Mouse (Mus musculus) hindbrain, embryonic 14.5 days (tissue): ENCODE data around the gene Lamb1. TPM values are rescaled to one million over a fixed set of nuclear protein-coding genes. Genes with fewer than 3 reads are reported as not detected.

ENCODE experiments used
- ATAC-seq: fragments of 200-750 bp; cut with Nextera tagmentation; 2 replicates; pipeline ENCODE4 v1.8.0; 2017; ENCODE audit warnings: moderate number of reproducible peaks, mild to moderate bottlenecking, moderate TSS enrichment, moderate library complexity; ENCODE audit not compliant: low FRiP score
- DNase-seq: peaks from one replicate; pipeline ENCODE4 v3.0.0-alpha.2; 2015; ENCODE audit warnings: low spot score
- H3K27ac ChIP-seq: fragments of 300-500 bp; sonication (generic); 2 replicates; pipeline ENCODE4 v1.5.1; 2014; ENCODE audit warnings: mild to moderate bottlenecking, moderate library complexity
- H3K27me3 ChIP-seq: fragments of 300-500 bp; sonication (generic); 2 replicates; pipeline ENCODE4 v1.6.1; 2014; ENCODE audit warnings: mild to moderate bottlenecking, low read length, mixed read lengths; ENCODE audit not compliant: control insufficient read depth, insufficient read depth
- H3K36me3 ChIP-seq: fragments of 300-500 bp; sonication (generic); replicated peaks from 2 replicates; pipeline ENCODE4 v1.6.1; 2014; ENCODE audit not compliant: control insufficient read depth, insufficient read depth
- H3K4me1 ChIP-seq: fragments of 300-500 bp; sonication (generic); replicated peaks from 2 replicates; pipeline ENCODE4 v1.6.1; 2014; ENCODE audit warnings: antibody characterized with exemption, low read length, mixed read lengths; ENCODE audit not compliant: control insufficient read depth, insufficient read depth
- H3K4me2 ChIP-seq: fragments of 300-500 bp; sonication (generic); replicated peaks from 2 replicates; pipeline ENCODE4 v1.6.1; 2014; ENCODE audit warnings: mild to moderate bottlenecking, moderate library complexity
- H3K4me3 ChIP-seq: fragments of 300-500 bp; sonication (generic); replicated peaks from 2 replicates; pipeline ENCODE4 v1.5.1; 2014; ENCODE audit warnings: mild to moderate bottlenecking, low read length
- H3K9ac ChIP-seq: fragments of 300-500 bp; sonication (generic); 2 replicates; pipeline ENCODE4 v1.6.1; 2014
- H3K9me3 ChIP-seq: fragments of 300-500 bp; sonication (generic); 2 replicates; pipeline ENCODE4 v1.6.1; 2016; ENCODE audit warnings: low read length; ENCODE audit not compliant: control insufficient read depth
- WGBS: fragments of 180-500 bp; shearing (Covaris S2); extraction: QIAGEN DNeasy Blood & Tissue Kit; methylation state at CpG from one replicate; pipeline ENCODE4 v1.1.7; 2014; 5-methylcytosine and 5-hydroxymethylcytosine counted together
- polyA plus RNA-seq: library from polyadenylated mRNA; unstranded; fragments of >200 nt; fragmentation: Nextera tagmentation; extraction: Ambion mirVana; gene quantifications from 2 replicates; pipeline ENCODE4 v1.2.1, GENCODE M21; 2014

The Lamb1 gene
- polyA plus RNA-seq, 1 experiment from 2014 or later = 20.9 TPM

GRCm38 (mm10) chr12:31266686-31267085 is 1.7 kb downstream of the Lamb1 start:
- ATAC-seq = no peak; the same call in 1 of the 2 replicates
- Histone ChIP-seq H3K4me2 (peak overlapping the region; percentile 97), H3K36me3 (no peaks in the 10 kb centered on the region), H3K4me3 (peak overlapping the region; percentile 54), H3K27ac (no peak overlapping the region), H3K9ac (peak overlapping the region; percentile 51), H3K9me3 (no peaks in the 10 kb centered on the region), H3K4me1 (peaks cover 12% of the 10 kb centered on the region; the same call in 1 of the 2 replicates), H3K27me3 (peaks cover 60% of the 10 kb centered on the region)
- 5% methylated on average over 15 of the region's 15 CpGs for WGBS
- DNase-seq = no peak

- ATAC-seq = no peak
- no peak for DNase-seq
- 71% methylated on average over 4 of the region's 4 CpGs for WGBS
- H3K27ac ChIP-seq = no peak overlapping the region
- no peaks in the 10 kb centered on the region for H3K9me3 ChIP-seq
- peaks cover 60% of the 10 kb centered on the region for H3K27me3 ChIP-seq
- H3K36me3 ChIP-seq = no peaks in the 10 kb centered on the region
- peaks cover 12% of the 10 kb centered on the region; the same call in 1 of the 2 replicates for H3K4me1 ChIP-seq
- H3K9ac ChIP-seq = no peak overlapping the region
- H3K4me2 ChIP-seq = peak overlapping the region; percentile 97
- peak overlapping the region; percentile 54; the same call in 1 of the 2 replicates for H3K4me3 ChIP-seq
Measured at GRCm38 (mm10) chr12:31267363-31267762, 2.3 kb downstream of the Lamb1 start.

GRCm38 (mm10) chr12:31268315-31268714 is 3.3 kb downstream of the Lamb1 start:
- Histone ChIP-seq H3K4me3 (no peak overlapping the region), H3K27ac (no peak overlapping the region), H3K27me3 (peaks cover 55% of the 10 kb centered on the region), H3K4me2 (peak overlapping the region; percentile 15), H3K4me1 (peaks cover 12% of the 10 kb centered on the region; the same call in 1 of the 2 replicates), H3K9ac (no peak overlapping the region), H3K36me3 (no peaks in the 10 kb centered on the region), H3K9me3 (no peaks in the 10 kb centered on the region)
- DNase-seq (no peak), ATAC-seq (no peak)
- 84% methylated on average over 3 of the region's 3 CpGs for WGBS

- no peak overlapping the region for H3K9ac ChIP-seq
- no peaks in the 10 kb centered on the region for H3K9me3 ChIP-seq
- WGBS = 72% methylated on average over 12 of the region's 12 CpGs
- no peak overlapping the region for H3K4me3 ChIP-seq
- no peak overlapping the region for H3K4me2 ChIP-seq
- H3K27me3 ChIP-seq = peaks cover 47% of the 10 kb centered on the region
- H3K27ac ChIP-seq = no peak overlapping the region
- H3K36me3 ChIP-seq = no peaks in the 10 kb centered on the region
- H3K4me1 ChIP-seq = peaks cover 12% of the 10 kb centered on the region; the same call in 1 of the 2 replicates
- ATAC-seq (no peak), DNase-seq (no peak)
Measured at GRCm38 (mm10) chr12:31269020-31269597, 4.1 kb downstream of the Lamb1 start.

- H3K9me3 ChIP-seq = no peaks in the 10 kb centered on the region
- H3K4me3 ChIP-seq = no peak overlapping the region
- H3K36me3 ChIP-seq = no peaks in the 10 kb centered on the region
- no peak overlapping the region for H3K9ac ChIP-seq
- H3K27me3 ChIP-seq = peaks cover 34% of the 10 kb centered on the region
- 93% methylated on average over 10 of the region's 10 CpGs for WGBS
- peaks cover 4% of the 10 kb centered on the region; the same call in 1 of the 2 replicates for H3K4me1 ChIP-seq
- DNase-seq (no peak), ATAC-seq (no peak)
- H3K27ac ChIP-seq = no peak overlapping the region
- H3K4me2 ChIP-seq = no peak overlapping the region
Measured at GRCm38 (mm10) chr12:31270361-31270760, 5.3 kb downstream of the Lamb1 start.

GRCm38 (mm10) chr12:31270776-31271175 is 5.7 kb downstream of the Lamb1 start:
- Histone ChIP-seq H3K4me2 (no peak overlapping the region), H3K9ac (no peak overlapping the region), H3K27me3 (peaks cover 30% of the 10 kb centered on the region), H3K27ac (no peak overlapping the region), H3K36me3 (no peaks in the 10 kb centered on the region), H3K4me1 (peaks cover 4% of the 10 kb centered on the region; the same call in 1 of the 2 replicates), H3K9me3 (no peaks in the 10 kb centered on the region), H3K4me3 (no peak overlapping the region)
- no peak for ATAC-seq
- 76% methylated on average over 5 of the region's 5 CpGs for WGBS
- DNase-seq = no peak

- no peak overlapping the region for H3K4me2 ChIP-seq
- no peak overlapping the region for H3K4me3 ChIP-seq
- no peaks in the 10 kb centered on the region for H3K36me3 ChIP-seq
- no peaks in the 10 kb centered on the region for H3K9me3 ChIP-seq
- H3K27me3 ChIP-seq = peaks cover 23% of the 10 kb centered on the region
- 59% methylated on average over 16 of the region's 16 CpGs for WGBS
- no peak overlapping the region for H3K9ac ChIP-seq
- no peak for ATAC-seq
- DNase-seq = no peak
- H3K27ac ChIP-seq = no peak overlapping the region
- peaks cover 4% of the 10 kb centered on the region; the same call in 1 of the 2 replicates for H3K4me1 ChIP-seq
Measured at GRCm38 (mm10) chr12:31271361-31272011, 6.5 kb downstream of the Lamb1 start.

GRCm38 (mm10) chr12:31272012-31272735 is 7.1 kb downstream of the Lamb1 start:
- no peak for DNase-seq

GRCm38 (mm10) chr12:31272846-31273245 is 7.8 kb downstream of the Lamb1 start:
- no peak for DNase-seq
- WGBS = 73% methylated on average over 2 of the region's 2 CpGs
- Histone ChIP-seq H3K9me3 (no peaks in the 10 kb centered on the region), H3K36me3 (no peaks in the 10 kb centered on the region), H3K27me3 (peaks cover 9% of the 10 kb centered on the region; the same call in 1 of the 2 replicates), H3K4me1 (0 out of 2 replicates have a peak, but pooled peaks cover 4% of the 10 kb centered on the region), H3K4me3 (no peak overlapping the region), H3K4me2 (no peak overlapping the region), H3K27ac (no peak overlapping the region), H3K9ac (no peak overlapping the region)
- no peak for ATAC-seq

More at GRCm38 (mm10) chr12:31272012-31272735, 7.1 kb downstream of the Lamb1 start:
- Histone ChIP-seq H3K36me3 (no peaks in the 10 kb centered on the region), H3K27me3 (peaks cover 16% of the 10 kb centered on the region), H3K4me1 (0 out of 2 replicates have a peak, but pooled peaks cover 4% of the 10 kb centered on the region), H3K9me3 (no peaks in the 10 kb centered on the region), H3K9ac (no peak overlapping the region), H3K4me2 (no peak overlapping the region), H3K4me3 (no peak overlapping the region), H3K27ac (no peak overlapping the region)
- WGBS = 72% methylated on average over 8 of the region's 8 CpGs
- ATAC-seq = no peak
